Mouse (Mus musculus) liver, embryonic 11.5 days (tissue): ENCODE data around the gene Sec14l1. TPM values are rescaled to one million over a fixed set of nuclear protein-coding genes. Genes with fewer than 3 reads are reported as not detected.

Experiments
- ATAC-seq: fragments of 200-750 bp; cut with Nextera tagmentation; replicated peaks from 2 replicates; pipeline ENCODE4 v1.8.0; 2017; ENCODE audit warnings: moderate number of reproducible peaks, mild to moderate bottlenecking, moderate TSS enrichment, moderate library complexity; ENCODE audit not compliant: low FRiP score
- DNase-seq: peaks from one replicate; pipeline ENCODE4 v3.0.0-alpha.2; 2017; ENCODE audit warnings: low spot score
- H3K27ac ChIP-seq: fragments of 300-500 bp; sonication (generic); 2 replicates; pipeline ENCODE4 v1.5.1; 2014; ENCODE audit warnings: mild to moderate bottlenecking, low read depth, low read length, control low read depth
- H3K27me3 ChIP-seq: fragments of 300-500 bp; sonication (generic); replicated peaks from 2 replicates; pipeline ENCODE4 v1.6.1; 2014; ENCODE audit warnings: low read length, mixed read lengths; ENCODE audit not compliant: control insufficient read depth, insufficient read depth
- H3K36me3 ChIP-seq: fragments of 300-500 bp; sonication (generic); 2 replicates; pipeline ENCODE4 v1.6.1; 2014; ENCODE audit warnings: mild to moderate bottlenecking, low read length, moderate library complexity, mixed read lengths; ENCODE audit not compliant: control insufficient read depth, insufficient read depth
- H3K4me1 ChIP-seq: fragments of 300-500 bp; sonication (generic); replicated peaks from 2 replicates; pipeline ENCODE4 v1.6.1; 2014; ENCODE audit warnings: low read length, mixed read lengths; ENCODE audit not compliant: control insufficient read depth, insufficient read depth
- H3K4me2 ChIP-seq: fragments of 300-500 bp; sonication (generic); 2 replicates; pipeline ENCODE4 v1.6.1; 2014; ENCODE audit warnings: mild to moderate bottlenecking, control low read depth, moderate library complexity
- H3K4me3 ChIP-seq: fragments of 300-500 bp; sonication (generic); 2 replicates; pipeline ENCODE4 v1.5.1; 2014; ENCODE audit warnings: low read depth, low read length, control low read depth
- H3K9ac ChIP-seq: fragments of 300-500 bp; sonication (generic); 2 replicates; pipeline ENCODE4 v1.6.1; 2014; ENCODE audit warnings: low read depth, low read length, control low read depth
- H3K9me3 ChIP-seq: fragments of 300-500 bp; sonication (generic); 2 replicates; pipeline ENCODE4 v1.6.1; 2016; ENCODE audit warnings: low read length, inconsistent platforms, mixed read lengths; ENCODE audit not compliant: control insufficient read depth
- WGBS: fragments of 180-500 bp; shearing (Covaris S2); extraction: QIAGEN DNeasy Blood & Tissue Kit; methylation state at CpG from one replicate; pipeline ENCODE4 v1.1.7; 2014; 5-methylcytosine and 5-hydroxymethylcytosine counted together
- polyA plus RNA-seq: library from polyadenylated mRNA; unstranded; fragments of >200 nt; fragmentation: Nextera tagmentation; extraction: Ambion mirVana; gene quantifications from 2 replicates; pipeline ENCODE4 v1.2.1, GENCODE M21; 2014

Gene Sec14l1
- polyA plus RNA-seq, 1 experiment from 2014 or later = 20.9 TPM

- Histone ChIP-seq H3K36me3 (peaks cover 33% of the 10 kb centered on the region), H3K9ac (no peak overlapping the region), H3K4me3 (no peak overlapping the region), H3K4me1 (peaks cover 6% of the 10 kb centered on the region; the same call in 1 of the 2 replicates), H3K4me2 (no peak overlapping the region), H3K27ac (no peak overlapping the region), H3K27me3 (no peaks in the 10 kb centered on the region), H3K9me3 (no peaks in the 10 kb centered on the region)
- no peak for DNase-seq
- no peak for ATAC-seq
- 85% methylated on average over 14 of the region's 14 CpGs for WGBS
Observed at GRCm38 (mm10) chr11:117145451-117146117, 30.6 kb downstream of the Sec14l1 start.

GRCm38 (mm10) chr11:117146118-117146506, 31.1 kb downstream of the Sec14l1 start:
- no peak for ATAC-seq

GRCm38 (mm10) chr11:117146776-117147536, 32.0 kb downstream of the Sec14l1 start:
- H3K4me3 ChIP-seq = no peak overlapping the region
- H3K27me3 ChIP-seq = no peaks in the 10 kb centered on the region
- no peak for DNase-seq
- H3K9me3 ChIP-seq = no peaks in the 10 kb centered on the region
- peaks cover 6% of the 10 kb centered on the region; the same call in 1 of the 2 replicates for H3K4me1 ChIP-seq
- H3K27ac ChIP-seq = no peak overlapping the region
- H3K36me3 ChIP-seq = peaks cover 36% of the 10 kb centered on the region
- no peak overlapping the region for H3K4me2 ChIP-seq
- 76% methylated on average over 24 of the region's 24 CpGs for WGBS
- H3K9ac ChIP-seq = no peak overlapping the region
- no peak for ATAC-seq

More at GRCm38 (mm10) chr11:117146118-117146506, 31.1 kb downstream of the Sec14l1 start:
- H3K9ac ChIP-seq = no peak overlapping the region
- peaks cover 35% of the 10 kb centered on the region for H3K36me3 ChIP-seq
- no peak overlapping the region for H3K4me2 ChIP-seq
- DNase-seq = no peak
- no peaks in the 10 kb centered on the region for H3K27me3 ChIP-seq
- no peak overlapping the region for H3K27ac ChIP-seq
- no peaks in the 10 kb centered on the region for H3K9me3 ChIP-seq
- H3K4me3 ChIP-seq = no peak overlapping the region
- 96% methylated on average over 6 of the region's 6 CpGs for WGBS
- peaks cover 6% of the 10 kb centered on the region; the same call in 1 of the 2 replicates for H3K4me1 ChIP-seq

GRCm38 (mm10) chr11:117148893-117149685, 34.1 kb downstream of the Sec14l1 start:
- Histone ChIP-seq H3K4me1 (0 out of 2 replicates have a peak, but pooled peaks cover 2% of the 10 kb centered on the region), H3K27ac (no peak overlapping the region), H3K9me3 (no peaks in the 10 kb centered on the region), H3K4me2 (no peak overlapping the region), H3K9ac (no peak overlapping the region), H3K27me3 (no peaks in the 10 kb centered on the region), H3K4me3 (no peak overlapping the region), H3K36me3 (peaks cover 33% of the 10 kb centered on the region)
- ATAC-seq = no peak
- DNase-seq = no peak
- WGBS = 84% methylated on average over 18 of the region's 18 CpGs

GRCm38 (mm10) chr11:117150467-117150966, 35.5 kb downstream of the Sec14l1 start:
- 0 out of 2 replicates have a peak, but pooled peaks cover 3% of the 10 kb centered on the region for H3K4me1 ChIP-seq
- no peak for DNase-seq
- no peaks in the 10 kb centered on the region for H3K27me3 ChIP-seq
- no peak overlapping the region for H3K4me2 ChIP-seq
- 73% methylated on average over 9 of the region's 9 CpGs for WGBS
- no peaks in the 10 kb centered on the region for H3K9me3 ChIP-seq
- H3K9ac ChIP-seq = no peak overlapping the region
- no peak overlapping the region for H3K27ac ChIP-seq
- no peak for ATAC-seq
- peaks cover 21% of the 10 kb centered on the region for H3K36me3 ChIP-seq
- no peak overlapping the region for H3K4me3 ChIP-seq

GRCm38 (mm10) chr11:117151461-117151860, 36.5 kb downstream of the Sec14l1 start:
- Histone ChIP-seq H3K36me3 (peaks cover 21% of the 10 kb centered on the region), H3K4me2 (no peak overlapping the region), H3K4me1 (peaks cover 7% of the 10 kb centered on the region), H3K9me3 (no peaks in the 10 kb centered on the region), H3K27me3 (no peaks in the 10 kb centered on the region), H3K27ac (no peak overlapping the region), H3K9ac (no peak overlapping the region), H3K4me3 (no peak overlapping the region)
- ATAC-seq (no peak), DNase-seq (no peak)
- 92% methylated on average over 7 of the region's 7 CpGs for whole genome bisulfite sequencing

GRCm38 (mm10) chr11:117152541-117152940, 37.6 kb downstream of the Sec14l1 start:
- DNase-seq (no peak), ATAC-seq (no peak)
- no peak overlapping the region for H3K4me2 ChIP-seq
- H3K9ac ChIP-seq = no peak overlapping the region
- no peaks in the 10 kb centered on the region for H3K9me3 ChIP-seq
- no peak overlapping the region for H3K27ac ChIP-seq
- peaks cover 21% of the 10 kb centered on the region for H3K36me3 ChIP-seq
- H3K27me3 ChIP-seq = no peaks in the 10 kb centered on the region
- 87% methylated on average over 6 of the region's 6 CpGs for WGBS
- no peak overlapping the region for H3K4me3 ChIP-seq
- peaks cover 7% of the 10 kb centered on the region for H3K4me1 ChIP-seq

GRCm38 (mm10) chr11:117153553-117153952, 38.6 kb downstream of the Sec14l1 start:
- no peak overlapping the region for H3K27ac ChIP-seq
- ATAC-seq = no peak
- no peaks in the 10 kb centered on the region for H3K27me3 ChIP-seq
- no peak for DNase-seq
- no peak overlapping the region for H3K4me2 ChIP-seq
- H3K9ac ChIP-seq = no peak overlapping the region
- H3K4me1 ChIP-seq = peaks cover 7% of the 10 kb centered on the region
- no peaks in the 10 kb centered on the region for H3K9me3 ChIP-seq
- no peak overlapping the region for H3K4me3 ChIP-seq
- WGBS = 80% methylated on average over 9 of the region's 9 CpGs
- H3K36me3 ChIP-seq = peaks cover 19% of the 10 kb centered on the region
